Mouse (Mus musculus) heart, embryonic 11.5 days (tissue): ENCODE data around the gene Lcp2. TPM values are rescaled to one million over a fixed set of nuclear protein-coding genes. Genes with fewer than 3 reads are reported as not detected.
"Not testable (repeated sequence)": the region's sequence is repeated elsewhere in the genome, so short reads cannot be mapped to it uniquely, and the experiment has no call there.

ENCODE experiments used
- ATAC-seq: fragments of 200-750 bp; cut with Nextera tagmentation; replicated peaks from 2 replicates; pipeline ENCODE4 v1.8.0; 2017; ENCODE audit warnings: moderate library complexity; ENCODE audit not compliant: insufficient number of reproducible peaks, low FRiP score, low TSS enrichment
- H3K27ac ChIP-seq: fragments of 300-500 bp; sonication (generic); 2 replicates; pipeline ENCODE4 v1.5.1; 2014; ENCODE audit warnings: mild to moderate bottlenecking, low read depth, low read length
- H3K27me3 ChIP-seq: fragments of 300-500 bp; sonication (generic); 2 replicates; pipeline ENCODE4 v1.6.1; 2014; ENCODE audit warnings: mild to moderate bottlenecking, low read length, mixed read lengths; ENCODE audit not compliant: control insufficient read depth, insufficient read depth
- H3K36me3 ChIP-seq: fragments of 300-500 bp; sonication (generic); 2 replicates; pipeline ENCODE4 v1.6.1; 2014; ENCODE audit warnings: mild to moderate bottlenecking, low read length, moderate library complexity, mixed read lengths; ENCODE audit not compliant: control insufficient read depth, insufficient read depth
- H3K4me1 ChIP-seq: fragments of 300-500 bp; sonication (generic); 2 replicates; pipeline ENCODE4 v1.6.1; 2014; ENCODE audit warnings: low read length; ENCODE audit not compliant: control insufficient read depth, insufficient read depth
- H3K4me2 ChIP-seq: fragments of 300-500 bp; sonication (generic); 2 replicates; pipeline ENCODE4 v1.6.1; 2014; ENCODE audit warnings: mild to moderate bottlenecking, moderate library complexity
- H3K4me3 ChIP-seq: fragments of 300-500 bp; sonication (generic); 2 replicates; pipeline ENCODE4 v1.5.1; 2014; ENCODE audit warnings: low read depth, low read length
- H3K9ac ChIP-seq: fragments of 300-500 bp; sonication (generic); 2 replicates; pipeline ENCODE4 v1.6.1; 2014; ENCODE audit warnings: mild to moderate bottlenecking, low read depth, low read length, moderate library complexity
- H3K9me3 ChIP-seq: fragments of 300-500 bp; sonication (generic); replicated peaks from 2 replicates; pipeline ENCODE4 v1.6.1; 2016; ENCODE audit warnings: low read length; ENCODE audit not compliant: control insufficient read depth
- WGBS: fragments of 180-500 bp; shearing (Covaris S2); extraction: QIAGEN DNeasy Blood & Tissue Kit; methylation state at CpG from one replicate; pipeline ENCODE4 v1.1.7; 2014; ENCODE audit not compliant: insufficient replicate concordance; 5-methylcytosine and 5-hydroxymethylcytosine counted together
- polyA plus RNA-seq: library from polyadenylated mRNA; unstranded; fragments of >200 nt; fragmentation: Nextera tagmentation; extraction: Ambion mirVana; gene quantifications from 2 replicates; pipeline ENCODE4 v1.2.1, GENCODE M21; 2014

Gene Lcp2
- polyA plus RNA-seq, 1 experiment from 2014 or later = 1.9 TPM

GRCm38 (mm10) chr11:34116572-34117135 lies 69.9 kb downstream of the Lcp2 start:
- ATAC-seq = 0 out of 2 replicates have a peak, but pooled peaks have one; percentile 31
- Histone ChIP-seq H3K36me3 (no peaks in the 10 kb centered on the region), H3K9ac (no peak overlapping the region), H3K4me3 (no peak overlapping the region), H3K4me1 (no peaks in the 10 kb centered on the region), H3K27ac (no peak overlapping the region), H3K9me3 (no peaks in the 10 kb centered on the region), H3K4me2 (no peak overlapping the region), H3K27me3 (no peaks in the 10 kb centered on the region)
- 35% methylated on average over 2 of the region's 2 CpGs for whole genome bisulfite sequencing

GRCm38 (mm10) chr11:34117581-34117980 lies 70.9 kb downstream of the Lcp2 start:
- Histone ChIP-seq H3K9ac (no peak overlapping the region), H3K4me2 (no peak overlapping the region), H3K27ac (no peak overlapping the region), H3K4me1 (no peaks in the 10 kb centered on the region), H3K9me3 (no peaks in the 10 kb centered on the region), H3K27me3 (no peaks in the 10 kb centered on the region), H3K36me3 (no peaks in the 10 kb centered on the region), H3K4me3 (no peak overlapping the region)
- ATAC-seq = no peak
- 78% methylated on average over 3 of the region's 3 CpGs for WGBS

GRCm38 (mm10) chr11:34118319-34118718 lies 71.6 kb downstream of the Lcp2 start:
- 77% methylated on average over 3 of the region's 3 CpGs for WGBS
- H3K36me3 ChIP-seq = no peaks in the 10 kb centered on the region
- no peak overlapping the region for H3K4me3 ChIP-seq
- H3K9me3 ChIP-seq = no peaks in the 10 kb centered on the region
- H3K9ac ChIP-seq = no peak overlapping the region
- no peaks in the 10 kb centered on the region for H3K27me3 ChIP-seq
- no peak overlapping the region for H3K4me2 ChIP-seq
- no peak overlapping the region for H3K27ac ChIP-seq
- ATAC-seq = no peak
- H3K4me1 ChIP-seq = no peaks in the 10 kb centered on the region

GRCm38 (mm10) chr11:34123147-34123546 lies 76.4 kb downstream of the Lcp2 start:
- 20% methylated on average over 2 of the region's 2 CpGs for WGBS
- Histone ChIP-seq H3K27me3 (peaks cover 8% of the 10 kb centered on the region; the same call in 1 of the 2 replicates), H3K36me3 (no peaks in the 10 kb centered on the region)

GRCm38 (mm10) chr11:34124852-34125251 lies 78.1 kb downstream of the Lcp2 start:
- Histone ChIP-seq H3K9me3 (no peaks in the 10 kb centered on the region), H3K4me3 (no peak overlapping the region), H3K27me3 (peaks cover 8% of the 10 kb centered on the region; the same call in 1 of the 2 replicates), H3K4me2 (no peak overlapping the region), H3K4me1 (no peaks in the 10 kb centered on the region), H3K36me3 (no peaks in the 10 kb centered on the region), H3K9ac (no peak overlapping the region), H3K27ac (no peak overlapping the region)
- 17% methylated on average over 7 of the region's 7 CpGs for WGBS
- no peak for ATAC-seq

More at GRCm38 (mm10) chr11:34123147-34123546, 76.4 kb downstream of the Lcp2 start:
- Histone ChIP-seq H3K4me2 (no peak overlapping the region), H3K27ac (no peak overlapping the region), H3K9me3 (no peaks in the 10 kb centered on the region), H3K4me3 (no peak overlapping the region), H3K9ac (no peak overlapping the region), H3K4me1 (no peaks in the 10 kb centered on the region)
- no peak for ATAC-seq

- H3K36me3 ChIP-seq, H3K27ac ChIP-seq, H3K4me1 ChIP-seq, H3K9me3 ChIP-seq, H3K9ac ChIP-seq, H3K4me2 ChIP-seq, ATAC-seq, H3K4me3 ChIP-seq, H3K27me3 ChIP-seq: not testable (repeated sequence)
- 67% methylated on average over 3 of the region's 3 CpGs for WGBS
Observed at GRCm38 (mm10) chr11:34125727-34126126, 79.0 kb downstream of the Lcp2 start.

GRCm38 (mm10) chr11:34128412-34128811 lies 81.7 kb downstream of the Lcp2 start:
- 63% methylated on average over 2 of the region's 2 CpGs for WGBS
- no peak overlapping the region for H3K4me3 ChIP-seq
- no peaks in the 10 kb centered on the region for H3K36me3 ChIP-seq
- no peak for ATAC-seq
- no peaks in the 10 kb centered on the region for H3K4me1 ChIP-seq
- H3K9ac ChIP-seq = no peak overlapping the region
- no peak overlapping the region for H3K4me2 ChIP-seq
- no peaks in the 10 kb centered on the region for H3K9me3 ChIP-seq
- peaks cover 8% of the 10 kb centered on the region; the same call in 1 of the 2 replicates for H3K27me3 ChIP-seq
- H3K27ac ChIP-seq = no peak overlapping the region

GRCm38 (mm10) chr11:34139296-34139695 lies 92.6 kb downstream of the Lcp2 start:
- H3K36me3 ChIP-seq = no peaks in the 10 kb centered on the region
- 83% methylated on average over 8 of the region's 8 CpGs for WGBS

More at GRCm38 (mm10) chr11:34139296-34139695, 92.6 kb downstream of the Lcp2 start:
- Histone ChIP-seq H3K4me2 (no peak overlapping the region), H3K4me3 (no peak overlapping the region), H3K9ac (no peak overlapping the region), H3K27me3 (no peaks in the 10 kb centered on the region), H3K4me1 (no peaks in the 10 kb centered on the region), H3K27ac (no peak overlapping the region), H3K9me3 (no peaks in the 10 kb centered on the region)
- no peak for ATAC-seq
